Mouse (Mus musculus): Measurements from ENCODE around the gene AW549877.

DNA sequence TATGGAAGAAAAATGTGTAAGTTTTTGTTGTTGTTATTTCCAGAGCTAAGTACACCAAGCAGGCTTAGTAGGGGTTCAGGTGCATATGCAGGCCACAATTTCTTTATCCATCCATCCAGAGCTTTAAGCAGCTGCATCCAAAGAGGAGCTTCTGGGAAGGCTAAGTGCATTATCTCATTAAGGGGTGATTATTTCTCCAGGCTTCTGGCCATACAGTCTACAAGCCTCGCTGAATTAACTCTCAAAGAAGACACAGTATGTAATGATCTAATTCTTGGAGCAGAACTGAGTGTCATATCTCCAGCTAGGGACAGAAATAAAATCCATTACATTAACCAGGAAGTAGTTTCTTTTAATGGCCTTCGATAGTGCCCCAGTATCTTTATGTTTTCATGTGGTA is 18.3 kb upstream of the AW549877 start:
- TF ChIP-seq CTCF (conservative IDR thresholded peaks at IDR 0.05; ENCODE audit: low read length) (no peak), NANOG (IDR thresholded peaks at IDR 0.05; ENCODE audit: borderline replicate concordance, low read length) (no peak)
